Mouse (Mus musculus) forebrain, postnatal 0 days (tissue): ENCODE data around the gene Prrc2c. TPM values are rescaled to one million over a fixed set of nuclear protein-coding genes. Genes with fewer than 3 reads are reported as not detected.

Experiments
- ATAC-seq: fragments of 200-750 bp; cut with Nextera tagmentation; 2 replicates; pipeline ENCODE4 v1.8.0; 2017; ENCODE audit warnings: mild to moderate bottlenecking, moderate library complexity
- DNase-seq: peaks from one replicate; pipeline ENCODE4 v3.0.0-alpha.2; 2015
- H3K27ac ChIP-seq: fragments of 300-500 bp; sonication (generic); 2 replicates; pipeline ENCODE4 v1.5.1; 2014; ENCODE audit warnings: low read depth, mild to moderate bottlenecking, antibody characterized with exemption, low read length, moderate library complexity, mixed read lengths
- H3K27me3 ChIP-seq: fragments of 300-500 bp; sonication (generic); 2 replicates; pipeline ENCODE4 v1.6.1; 2014; ENCODE audit warnings: mild to moderate bottlenecking, low read length, mixed read lengths; ENCODE audit not compliant: insufficient read depth
- H3K36me3 ChIP-seq: fragments of 300-500 bp; sonication (generic); 2 replicates; pipeline ENCODE4 v1.6.1; 2014; ENCODE audit warnings: mild to moderate bottlenecking, moderate library complexity; ENCODE audit not compliant: insufficient read depth
- H3K4me1 ChIP-seq: fragments of 300-500 bp; sonication (generic); 2 replicates; pipeline ENCODE4 v1.6.1; 2014; ENCODE audit warnings: antibody characterized with exemption; ENCODE audit not compliant: insufficient read depth
- H3K4me2 ChIP-seq: fragments of 300-500 bp; sonication (generic); 2 replicates; pipeline ENCODE4 v1.6.1; 2014; ENCODE audit warnings: low read depth, mild to moderate bottlenecking, moderate library complexity
- H3K4me3 ChIP-seq: fragments of 300-500 bp; sonication (generic); 2 replicates; pipeline ENCODE4 v1.5.1; 2014; ENCODE audit warnings: low read depth, low read length, mixed read lengths
- H3K9ac ChIP-seq: fragments of 300-500 bp; sonication (generic); 2 replicates; pipeline ENCODE4 v1.6.1; 2014; ENCODE audit warnings: mild to moderate bottlenecking
- H3K9me3 ChIP-seq: fragments of 300-500 bp; sonication (generic); 2 replicates; pipeline ENCODE4 v1.6.1; 2016; ENCODE audit warnings: low read length
- CTCF ChIP-seq: sonication (generic); IDR thresholded peaks from 2 replicates; pipeline ENCODE4 v1.5.1; 2016; ENCODE audit warnings: antibody characterized with exemption, control low read depth, low read depth
- WGBS: fragments of 180-500 bp; shearing (Covaris S2); extraction: QIAGEN DNeasy Blood & Tissue Kit; methylation state at CpG from one replicate; pipeline ENCODE4 v1.1.7; 2014; 5-methylcytosine and 5-hydroxymethylcytosine counted together
- microRNA-seq, 2 experiments: library from miRNA; unstranded; fragments of <30 nt; microRNA quantifications; one replicate each; pipeline ENCODE4; 2016
- polyA plus RNA-seq: library from polyadenylated mRNA; unstranded; fragments of >200 nt; fragmentation: Nextera tagmentation; extraction: Ambion mirVana; gene quantifications from 2 replicates; pipeline ENCODE4 v1.2.1, GENCODE M21; 2015
- total RNA-seq: library from RNA; depleted of rRNA; stranded (reverse); fragments of >200 nt; gene quantifications from 2 replicates; pipeline ENCODE4 v1.2.3, GENCODE M21; 2014; rRNA removed

Gene Prrc2c
- total and polyA plus RNA-seq, 2 experiments from 2014 or later: 72.5 to 122 TPM

DNA sequence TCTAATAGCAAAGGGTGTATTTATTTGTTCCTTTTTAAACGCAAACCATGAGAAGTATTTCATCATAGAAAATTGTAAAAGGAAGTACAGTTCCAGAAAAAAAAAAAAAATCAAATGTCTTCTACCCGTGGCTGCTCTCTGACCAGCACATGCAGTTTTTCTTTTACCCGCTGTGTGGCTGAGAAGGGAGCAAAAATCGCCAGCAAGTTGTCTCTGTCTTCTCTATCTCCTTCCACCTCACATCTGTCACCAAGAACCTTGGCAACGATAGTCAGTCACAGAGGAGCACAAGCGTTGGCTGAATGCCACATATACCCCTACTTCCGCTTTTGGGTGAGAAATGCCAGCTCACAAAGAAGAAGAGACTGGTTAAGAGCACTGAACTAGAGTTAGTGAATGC lies 115.1 kb downstream of the Prrc2c start:
- no peak overlapping the region for H3K4me2 ChIP-seq
- H3K36me3 ChIP-seq: no peaks in the 10 kb centered on the region
- ATAC-seq (no peak), DNase-seq (peak; percentile 35)
- TF ChIP-seq CTCF: no peak
- H3K27ac ChIP-seq: no peak overlapping the region
- H3K9me3 ChIP-seq: no peaks in the 10 kb centered on the region
- no peaks in the 10 kb centered on the region for H3K27me3 ChIP-seq
- H3K9ac ChIP-seq: no peak overlapping the region
- WGBS: 38% methylated on average over 7 of the region's 7 CpGs
- H3K4me3 ChIP-seq: no peak overlapping the region
- H3K4me1 ChIP-seq: 0 out of 2 replicates have a peak, but pooled peaks cover 2% of the 10 kb centered on the region

- no peak for ATAC-seq
- Histone ChIP-seq H3K27ac (no peak overlapping the region), H3K36me3 (no peaks in the 10 kb centered on the region), H3K27me3 (no peaks in the 10 kb centered on the region), H3K4me3 (no peak overlapping the region), H3K9me3 (no peaks in the 10 kb centered on the region), H3K4me2 (no peak overlapping the region), H3K9ac (no peak overlapping the region), H3K4me1 (0 out of 2 replicates have a peak, but pooled peaks cover 2% of the 10 kb centered on the region)
- no peak for DNase-seq
- no peak for TF ChIP-seq CTCF
- WGBS: 50% methylated on average over 4 of the region's 4 CpGs
Observed at GRCm38 (mm10) chr1:162623895-162624294, 116.5 kb downstream of the Prrc2c start.

Small RNA genes lying within 50 kb of the gene (microRNA-seq; reads per million reads assigned to microRNA genes)
- gene Gm27616: 0 to 0.39 reads per million in 2 experiments

Other genes with a start within 250 kb of the Prrc2c start
- 12.7 and 17.0 TPM in 2 replicates for gene Mettl13, start 192.0 kb downstream of the Prrc2c start, total RNA-seq
- 12.0 and 15.2 TPM in 2 replicates for gene Mettl13, start 192.0 kb downstream of the Prrc2c start, polyA plus RNA-seq
- gene Vamp4, start 170.0 kb downstream of the Prrc2c start, total RNA-seq: 34.9 and 40.0 TPM in 2 replicates
- 64.0 and 79.1 TPM in 2 replicates for gene Vamp4, start 170.0 kb downstream of the Prrc2c start, polyA plus RNA-seq
- gene Myoc, start 101.4 kb downstream of the Prrc2c start, total RNA-seq: 0.15 TPM in 1 of 2 replicates, not detected in the other
- 0.35 TPM in 1 of 2 replicates, not detected in the other for gene Myoc, start 101.4 kb downstream of the Prrc2c start, polyA plus RNA-seq
- gene Myocos, start 82.3 kb downstream of the Prrc2c start, total RNA-seq: not detected in 2 replicates
- gene Myocos, start 82.3 kb downstream of the Prrc2c start, polyA plus RNA-seq: not detected in 2 replicates
- gene Fmo4, start 73.4 kb upstream of the Prrc2c start, total RNA-seq: 0.76 and 0.85 TPM in 2 replicates
- gene Fmo4, start 73.4 kb upstream of the Prrc2c start, polyA plus RNA-seq: 0.09 and 0.17 TPM in 2 replicates
- 37.2 and 46.8 TPM in 2 replicates for gene Fmo1, start 126.1 kb upstream of the Prrc2c start, total RNA-seq
- gene Fmo1, start 126.1 kb upstream of the Prrc2c start, polyA plus RNA-seq: 28.1 and 33.2 TPM in 2 replicates
- 0.38 and 0.81 TPM in 2 replicates for gene Fmo2, start 158.2 kb upstream of the Prrc2c start, total RNA-seq
- gene Fmo2, start 158.2 kb upstream of the Prrc2c start, polyA plus RNA-seq: 0.30 and 0.50 TPM in 2 replicates
- gene Fmo6, start 197.0 kb upstream of the Prrc2c start, total RNA-seq: not detected in 2 replicates
- not detected in 2 replicates for gene Fmo6, start 197.0 kb upstream of the Prrc2c start, polyA plus RNA-seq
- gene Fmo3, start 244.0 kb upstream of the Prrc2c start, total RNA-seq: not detected in 2 replicates
- gene Fmo3, start 244.0 kb upstream of the Prrc2c start, polyA plus RNA-seq: not detected in 2 replicates